Mouse (Mus musculus): Measurements from ENCODE around the gene Nfkbil1. TPM values are rescaled to one million over a fixed set of nuclear protein-coding genes. Genes with fewer than 3 reads are reported as not detected.
A peak's percentile ranks its signal among the peaks of the same experiment; 100 is the strongest.

The Nfkbil1 gene
- polyA plus RNA-seq, 1 experiment from 2014 or later = 4.1 TPM

GRCm38 (mm10) chr17:35274770-35275169, 39.2 kb upstream of the Nfkbil1 start:
- H3K9ac ChIP-seq (replicated peaks) = no peak overlapping the region
- peak; percentile 87 for DNase-seq
- H3K4me3 ChIP-seq (ENCODE audit: low read depth, low read length) = no peak overlapping the region
- TF ChIP-seq CTCF (IDR thresholded peaks at IDR 0.05; ENCODE audit: low read depth) = peak; percentile 97
- TF ChIP-seq EP300 (IDR thresholded peaks at IDR 0.05; ENCODE audit: low read depth) = no peak
- H3K4me1 ChIP-seq (ENCODE audit: insufficient read depth) = no peaks in the 10 kb centered on the region
- peak; percentile 79 for ATAC-seq
- WGBS (ENCODE audit: insufficient replicate concordance) = 3% methylated on average over 11 of the region's 11 CpGs
- no peak overlapping the region for H3K27ac ChIP-seq (ENCODE audit: low read depth)
- no peak overlapping the region for H3K4me2 ChIP-seq (ENCODE audit: low read depth, low read length)
- peaks cover 5% of the 10 kb centered on the region; the same call in 1 of the 2 replicates for H3K9me3 ChIP-seq (ENCODE audit: low read length)
- peaks cover 14% of the 10 kb centered on the region; the same call in 1 of the 2 replicates for H3K27me3 ChIP-seq (ENCODE audit: insufficient read depth, low read length)
- no peaks in the 10 kb centered on the region for H3K36me3 ChIP-seq (replicated peaks; ENCODE audit: insufficient read depth, low read length)

- 63% methylated on average over 3 of the region's 3 CpGs for WGBS (ENCODE audit: insufficient replicate concordance)
- Histone ChIP-seq H3K4me3 (ENCODE audit: low read depth, low read length) (no peak overlapping the region), H3K4me1 (ENCODE audit: insufficient read depth) (no peaks in the 10 kb centered on the region), H3K9ac (replicated peaks) (no peak overlapping the region), H3K27ac (ENCODE audit: low read depth) (no peak overlapping the region), H3K36me3 (replicated peaks; ENCODE audit: insufficient read depth, low read length) (no peaks in the 10 kb centered on the region), H3K9me3 (ENCODE audit: low read length) (peaks cover 5% of the 10 kb centered on the region; the same call in 1 of the 2 replicates), H3K4me2 (ENCODE audit: low read depth, low read length) (no peak overlapping the region), H3K27me3 (ENCODE audit: insufficient read depth, low read length) (peaks cover 14% of the 10 kb centered on the region; the same call in 1 of the 2 replicates)
- TF ChIP-seq EP300 (IDR thresholded peaks at IDR 0.05; ENCODE audit: low read depth) = no peak
- TF ChIP-seq CTCF (IDR thresholded peaks at IDR 0.05; ENCODE audit: low read depth) = no peak
- ATAC-seq = no peak
- no peak for DNase-seq
Measured at GRCm38 (mm10) chr17:35272249-35272648, 36.7 kb upstream of the Nfkbil1 start.

GRCm38 (mm10) chr17:35269653-35270347, 34.2 kb upstream of the Nfkbil1 start:
- TF ChIP-seq CTCF (IDR thresholded peaks at IDR 0.05; ENCODE audit: low read depth) (no peak), EP300 (IDR thresholded peaks at IDR 0.05; ENCODE audit: low read depth) (no peak)
- ATAC-seq (no peak), DNase-seq (peak; percentile 61)

GRCm38 (mm10) chr17:35267399-35268086, 32.0 kb upstream of the Nfkbil1 start:
- no peak overlapping the region for H3K27ac ChIP-seq (ENCODE audit: low read depth)
- H3K9me3 ChIP-seq (ENCODE audit: low read length) = no peaks in the 10 kb centered on the region
- no peak for DNase-seq
- no peak overlapping the region for H3K4me3 ChIP-seq (ENCODE audit: low read depth, low read length)
- H3K36me3 ChIP-seq (replicated peaks; ENCODE audit: insufficient read depth, low read length) = 0 out of 2 replicates have a peak, but pooled peaks cover 5% of the 10 kb centered on the region
- H3K4me1 ChIP-seq (ENCODE audit: insufficient read depth) = 0 out of 2 replicates have a peak, but pooled peaks cover 5% of the 10 kb centered on the region
- no peak overlapping the region for H3K4me2 ChIP-seq (ENCODE audit: low read depth, low read length)
- TF ChIP-seq EP300 (IDR thresholded peaks at IDR 0.05; ENCODE audit: low read depth) (no peak), CTCF (IDR thresholded peaks at IDR 0.05; ENCODE audit: low read depth) (no peak)
- H3K27me3 ChIP-seq (ENCODE audit: insufficient read depth, low read length) = no peaks in the 10 kb centered on the region
- WGBS (ENCODE audit: insufficient replicate concordance) = 61% methylated on average over 1 of the region's 1 CpGs
- no peak overlapping the region for H3K9ac ChIP-seq (replicated peaks)
- no peak for ATAC-seq

More at GRCm38 (mm10) chr17:35269653-35270347, 34.2 kb upstream of the Nfkbil1 start:
- H3K36me3 ChIP-seq (replicated peaks; ENCODE audit: insufficient read depth, low read length) = 0 out of 2 replicates have a peak, but pooled peaks cover 5% of the 10 kb centered on the region
- 42% methylated on average over 3 of the region's 3 CpGs for WGBS (ENCODE audit: insufficient replicate concordance)
- H3K4me2 ChIP-seq (ENCODE audit: low read depth, low read length) = no peak overlapping the region
- no peak overlapping the region for H3K9ac ChIP-seq (replicated peaks)
- H3K9me3 ChIP-seq (ENCODE audit: low read length) = peaks cover 5% of the 10 kb centered on the region; the same call in 1 of the 2 replicates
- no peaks in the 10 kb centered on the region for H3K27me3 ChIP-seq (ENCODE audit: insufficient read depth, low read length)
- H3K4me1 ChIP-seq (ENCODE audit: insufficient read depth) = no peaks in the 10 kb centered on the region
- H3K4me3 ChIP-seq (ENCODE audit: low read depth, low read length) = no peak overlapping the region
- H3K27ac ChIP-seq (ENCODE audit: low read depth) = no peak overlapping the region

- no peaks in the 10 kb centered on the region for H3K27me3 ChIP-seq (ENCODE audit: insufficient read depth, low read length)
- H3K9me3 ChIP-seq (ENCODE audit: low read length) = no peaks in the 10 kb centered on the region
- WGBS (ENCODE audit: insufficient replicate concordance) = 2% methylated on average over 31 of the region's 31 CpGs
- H3K4me3 ChIP-seq (ENCODE audit: low read depth, low read length) = peak overlapping the region; percentile 95
- ATAC-seq (peak; percentile 56), DNase-seq (peak; percentile 76)
- TF ChIP-seq EP300 (IDR thresholded peaks at IDR 0.05; ENCODE audit: low read depth) (no peak), CTCF (IDR thresholded peaks at IDR 0.05; ENCODE audit: low read depth) (no peak)
- H3K27ac ChIP-seq (ENCODE audit: low read depth) = peak overlapping the region; percentile 85
- peaks cover 20% of the 10 kb centered on the region for H3K4me1 ChIP-seq (ENCODE audit: insufficient read depth)
- H3K4me2 ChIP-seq (ENCODE audit: low read depth, low read length) = peak overlapping the region; percentile 98
- H3K9ac ChIP-seq (replicated peaks) = peak overlapping the region; percentile 95
- 0 out of 2 replicates have a peak, but pooled peaks cover 5% of the 10 kb centered on the region for H3K36me3 ChIP-seq (replicated peaks; ENCODE audit: insufficient read depth, low read length)
Measured at GRCm38 (mm10) chr17:35263523-35263883, 27.9 kb upstream of the Nfkbil1 start.

Data from liver, postnatal 0 days (tissue).